ENCODE assay signal across 8 mouse cellular contexts in genomic region chrX:135886234-135886585, GRCm38 (mm10). TPM values are rescaled to one million over a fixed set of nuclear protein-coding genes. Genes with fewer than 3 reads are reported as not detected.
DNase-seq lines count a peak whose midpoint lies in the region; ATAC-seq lines count a peak whose summit lies in the region.

No protein-coding gene starts in this region.

- WGBS in intestine, embryonic 16.5 days: 19% methylated on average over 11 of the region's 11 CpGs
- 8% methylated on average over 7 of the region's 11 CpGs for WGBS in liver, embryonic 13.5 days (ENCODE audit: insufficient replicate concordance)
- 21% methylated on average over 9 of the region's 11 CpGs for WGBS in neural tube, embryonic 15.5 days

- H3K27me3 ChIP-seq in intestine, embryonic 16.5 days (replicated peaks; ENCODE audit: control insufficient read depth, insufficient read depth, low read length): no peaks in the 10 kb centered on the region
- H3K27me3 ChIP-seq in liver, embryonic 13.5 days: no peaks in the 10 kb centered on the region
- no peaks in the 10 kb centered on the region for H3K27me3 ChIP-seq in neural tube, embryonic 15.5 days (replicated peaks)

- H3K4me2 ChIP-seq in intestine, embryonic 16.5 days (ENCODE audit: low read depth, low read length): peak overlapping the region; percentile 56
- peak overlapping the region; percentile 67 for H3K4me2 ChIP-seq in liver, embryonic 13.5 days
- peak overlapping the region; percentile 56 for H3K4me2 ChIP-seq in neural tube, embryonic 15.5 days

- peak; percentile 7 for DNase-seq in urinary bladder, postnatal 25 days (ENCODE audit: low spot score)
- no peak for DNase-seq in urinary bladder, adult 2 months (ENCODE audit: low spot score)
- DNase-seq in cerebellum, adult 18-20 months: peak; percentile 52
- DNase-seq in liver, embryonic 13.5 days: no peak

- H3K4me1 ChIP-seq in intestine, embryonic 16.5 days (ENCODE audit: control insufficient read depth, insufficient read depth, low read length): no peaks in the 10 kb centered on the region
- no peaks in the 10 kb centered on the region for H3K4me1 ChIP-seq in liver, embryonic 13.5 days (replicated peaks)
- peaks cover 2% of the 10 kb centered on the region; the same call in 1 of the 2 replicates for H3K4me1 ChIP-seq in neural tube, embryonic 15.5 days

- ATAC-seq in frontal cortex, adult (ENCODE audit: low TSS enrichment): peak; percentile 41
- ATAC-seq in intestine, embryonic 16.5 days: peak; percentile 55; the same call in 1 of the 2 replicates
- ATAC-seq in liver, embryonic 13.5 days (ENCODE audit: low read depth): peak; percentile 45; the same call in 1 of the 2 replicates
- peak; percentile 29 for ATAC-seq in neural tube, embryonic 15.5 days (ENCODE audit: low FRiP score)
- ATAC-seq in erythroid progenitor cell, adult 5-6 weeks (replicated peaks; ENCODE audit: low FRiP score, poor library complexity, severe bottlenecking): no peak

- peak overlapping the region; percentile 79 for H3K9ac ChIP-seq in intestine, embryonic 16.5 days (ENCODE audit: low read depth, low read length)
- H3K9ac ChIP-seq in liver, embryonic 13.5 days: peak overlapping the region; percentile 72
- H3K9ac ChIP-seq in neural tube, embryonic 15.5 days (replicated peaks): peak overlapping the region; percentile 79

- no peaks in the 10 kb centered on the region for H3K9me3 ChIP-seq in intestine, embryonic 16.5 days (ENCODE audit: control insufficient read depth, low read length)
- no peaks in the 10 kb centered on the region for H3K9me3 ChIP-seq in liver, embryonic 13.5 days (replicated peaks)
- no peaks in the 10 kb centered on the region for H3K9me3 ChIP-seq in neural tube, embryonic 15.5 days (replicated peaks)

- H3K36me3 ChIP-seq in intestine, embryonic 16.5 days (ENCODE audit: control insufficient read depth, insufficient read depth, low read length): no peaks in the 10 kb centered on the region
- H3K36me3 ChIP-seq in liver, embryonic 13.5 days: no peaks in the 10 kb centered on the region
- H3K36me3 ChIP-seq in neural tube, embryonic 15.5 days: peaks cover 22% of the 10 kb centered on the region

- H3K4me3 ChIP-seq in intestine, embryonic 16.5 days (ENCODE audit: low read length): peak overlapping the region; percentile 66
- H3K4me3 ChIP-seq in liver, embryonic 13.5 days (replicated peaks): peak overlapping the region; percentile 64
- peak overlapping the region; percentile 59 for H3K4me3 ChIP-seq in neural tube, embryonic 15.5 days (replicated peaks)

- H3K27ac ChIP-seq in intestine, embryonic 16.5 days (ENCODE audit: low read length): peak overlapping the region; percentile 66
- no peak overlapping the region for H3K27ac ChIP-seq in liver, embryonic 13.5 days
- H3K27ac ChIP-seq in neural tube, embryonic 15.5 days (replicated peaks): peak overlapping the region; percentile 94

RNA-seq across cellular contexts. Expression of gene Gprasp2, which starts 47.4 kb away (rescaled TPM):
- 6.3 and 7.6 TPM in 2 replicates for polyA plus RNA-seq in urinary bladder, adult 2 months (2012; rRNA removed)
- polyA plus RNA-seq in intestine, embryonic 16.5 days (2015; fragmentation: Nextera tagmentation; extraction: Ambion mirVana): 11.7 and 12.6 TPM in 2 replicates
- polyA plus RNA-seq in liver, embryonic 13.5 days (2015; fragmentation: Nextera tagmentation; extraction: Ambion mirVana): 1.4 TPM in 2 replicates
- 195 and 230 TPM in 2 replicates for polyA plus RNA-seq in neural tube, embryonic 15.5 days (2015; fragmentation: Nextera tagmentation; extraction: Ambion mirVana)
- total RNA-seq in erythroid progenitor cell, adult 5-6 weeks (2015; ENCODE audit: low replicate concordance): not detected in 2 replicates
- not detected in 2 replicates for total RNA-seq in erythroid progenitor cell, adult 5-6 weeks (2017; ENCODE audit: low replicate concordance)

Comparison
In these comparisons a context has a peak if more than half of its experiments do, and no peak if none do; other contexts are left out.
1. DNase-seq: peak in urinary bladder, postnatal 25 days (single experiment) and cerebellum, adult 18-20 months (2 of 2); none in urinary bladder, adult 2 months (single experiment) and liver, embryonic 13.5 days (single experiment).
2. RNA of gene Gprasp2, which starts 47.4 kb away (polyA plus RNA-seq): 195 to 230 TPM in neural tube, embryonic 15.5 days; 11.7 to 12.6 TPM in intestine, embryonic 16.5 days, 6.3 to 7.6 TPM in urinary bladder, adult 2 months and 1.4 TPM in liver, embryonic 13.5 days; every median in the first group is over 10 times any median in the second.
3. Peak in every context shown above with its lines, with median percentiles within 50 percentile points of each other: H3K4me2 ChIP-seq, H3K4me3 ChIP-seq and H3K9ac ChIP-seq.